Mouse (Mus musculus) megakaryocyte, embryonic 14.5 days (primary cell): ENCODE data around the gene Atp2b4.

Experiments used
- FLI1 ChIP-seq: IDR thresholded peaks from 2 replicates; pipeline ENCODE4 v1.6.1; 2012; ENCODE audit warnings: low read length, inconsistent platforms, mixed read lengths
- GATA1 ChIP-seq: IDR thresholded peaks from 3 replicates; pipeline ENCODE4 v1.6.1; 2012; ENCODE audit warnings: mixed read lengths, low read length, inconsistent platforms, borderline replicate concordance

- TF ChIP-seq FLI1 (no peak), GATA1 (no peak)
Observed at GRCm38 (mm10) chr1:133653033-133653432, 147.8 kb downstream of the Atp2b4 start.
